Mouse (Mus musculus): ENCODE results near the gene Dap. TPM values are rescaled to one million over a fixed set of nuclear protein-coding genes. Genes with fewer than 3 reads are reported as not detected.

Gene Dap
- polyA plus RNA-seq, 1 experiment from 2014 or later, result 132 TPM

DNA sequence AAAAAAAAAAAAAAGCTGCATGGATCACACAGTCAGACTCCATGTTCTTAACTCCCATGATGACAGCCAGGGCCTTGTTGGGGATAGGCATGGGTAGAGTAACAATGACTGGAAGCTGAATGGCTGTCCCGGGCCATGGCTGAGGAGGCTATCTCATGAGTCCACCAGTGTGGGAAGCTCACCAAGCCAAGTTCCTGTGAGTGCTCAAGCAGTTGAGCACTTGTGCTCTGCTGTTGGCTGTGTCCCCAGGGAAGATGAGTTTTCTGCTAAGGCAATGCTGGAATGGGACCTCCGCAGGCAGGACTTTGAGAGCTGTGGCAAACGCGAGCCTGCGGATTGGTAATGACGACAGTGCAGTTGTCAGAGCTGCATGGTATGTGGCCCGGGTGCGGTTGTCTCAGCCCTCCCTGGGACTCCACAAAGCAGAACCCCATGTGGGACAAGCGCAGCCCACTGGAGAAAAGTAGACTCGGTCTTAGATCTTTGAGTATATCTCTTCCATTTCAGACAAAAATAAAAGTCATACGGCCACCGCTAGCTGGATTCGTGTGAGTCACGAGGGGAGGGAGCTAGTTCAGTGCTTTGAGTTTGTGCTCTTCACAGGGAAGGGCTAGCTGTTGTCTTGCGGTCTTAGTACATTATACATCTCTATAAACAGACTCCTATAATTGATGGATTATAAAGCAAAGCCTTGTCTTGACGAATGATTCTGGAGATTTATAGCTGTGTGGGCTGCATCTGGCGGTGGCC is 20.8 kb downstream of the Dap start:
- no peak for ATAC-seq (ENCODE audit: low read depth)
- WGBS, result 88% methylated on average over 17 of the region's 17 CpGs

DNA sequence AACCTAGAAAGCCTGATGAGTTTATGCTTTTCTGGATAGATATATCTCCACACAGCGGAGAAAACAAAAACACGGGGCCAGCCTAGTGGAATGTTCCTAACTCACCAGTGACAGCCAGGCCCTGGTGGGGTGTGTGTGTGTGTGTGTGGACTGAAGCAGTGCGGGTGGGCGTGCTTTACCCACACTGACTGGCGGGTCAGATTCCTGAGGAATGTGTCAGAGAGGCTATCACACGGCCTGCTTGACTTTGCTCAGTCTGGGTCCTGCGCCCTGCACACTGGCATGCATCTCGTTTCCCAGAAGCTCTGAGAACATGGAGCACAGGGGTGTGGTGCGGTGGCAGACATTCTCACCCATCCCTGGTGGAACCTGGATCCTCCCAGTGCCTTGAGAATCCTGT is 21.8 kb downstream of the Dap start:
- Histone ChIP-seq H3K36me3 (ENCODE audit: control insufficient read depth, insufficient read depth, low read length) (peaks cover 23% of the 10 kb centered on the region), H3K27me3 (replicated peaks; ENCODE audit: control insufficient read depth, insufficient read depth, low read length) (no peaks in the 10 kb centered on the region), H3K4me2 (ENCODE audit: low read depth, low read length) (no peak overlapping the region), H3K9ac (ENCODE audit: low read depth, low read length) (no peak overlapping the region), H3K9me3 (ENCODE audit: control insufficient read depth, low read length) (0 out of 2 replicates have a peak, but pooled peaks cover 8% of the 10 kb centered on the region), H3K4me1 (ENCODE audit: control insufficient read depth, insufficient read depth, low read length) (peaks cover 32% of the 10 kb centered on the region), H3K4me3 (ENCODE audit: low read depth, low read length) (no peak overlapping the region), H3K27ac (replicated peaks; ENCODE audit: low read depth, low read length) (no peak overlapping the region)
- DNase-seq (ENCODE audit: low spot score), result no peak
- WGBS, result 72% methylated on average over 9 of the region's 9 CpGs
- no peak for ATAC-seq (ENCODE audit: low read depth)

More for the DNA sequence above, 20.8 kb downstream of the Dap start:
- Histone ChIP-seq H3K9me3 (ENCODE audit: control insufficient read depth, low read length) (0 out of 2 replicates have a peak, but pooled peaks cover 8% of the 10 kb centered on the region), H3K36me3 (ENCODE audit: control insufficient read depth, insufficient read depth, low read length) (peaks cover 34% of the 10 kb centered on the region), H3K27ac (replicated peaks; ENCODE audit: low read depth, low read length) (no peak overlapping the region), H3K4me1 (ENCODE audit: control insufficient read depth, insufficient read depth, low read length) (peaks cover 27% of the 10 kb centered on the region), H3K4me3 (ENCODE audit: low read depth, low read length) (no peak overlapping the region), H3K27me3 (replicated peaks; ENCODE audit: control insufficient read depth, insufficient read depth, low read length) (no peaks in the 10 kb centered on the region), H3K9ac (ENCODE audit: low read depth, low read length) (no peak overlapping the region), H3K4me2 (ENCODE audit: low read depth, low read length) (no peak overlapping the region)
- DNase-seq (ENCODE audit: low spot score), result no peak

DNA sequence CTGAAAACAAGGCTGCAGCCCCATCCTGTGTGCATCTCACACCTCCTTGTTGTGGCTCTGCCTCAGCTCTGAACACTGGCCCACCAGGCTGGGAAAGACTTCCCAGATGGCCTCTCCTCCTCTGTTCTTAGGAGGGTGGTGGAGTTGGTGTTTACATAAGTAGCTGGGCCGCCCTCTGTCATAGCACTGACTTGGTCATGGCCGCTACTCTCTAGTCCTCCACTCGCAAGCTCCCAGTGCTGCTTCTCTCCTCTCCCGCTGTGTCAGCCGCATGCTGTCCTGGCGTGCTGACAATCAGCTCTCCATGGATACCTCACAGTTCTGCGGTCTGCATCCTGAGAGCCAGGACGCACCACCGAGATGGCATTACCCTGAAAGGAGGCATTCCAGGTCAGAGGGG is 22.9 kb downstream of the Dap start:
- ATAC-seq (ENCODE audit: low read depth) (no peak), DNase-seq (ENCODE audit: low spot score) (no peak)
- Histone ChIP-seq H3K4me3 (ENCODE audit: low read depth, low read length) (no peak overlapping the region), H3K27me3 (replicated peaks; ENCODE audit: control insufficient read depth, insufficient read depth, low read length) (no peaks in the 10 kb centered on the region), H3K4me1 (ENCODE audit: control insufficient read depth, insufficient read depth, low read length) (peaks cover 32% of the 10 kb centered on the region), H3K9me3 (ENCODE audit: control insufficient read depth, low read length) (0 out of 2 replicates have a peak, but pooled peaks cover under 1% of the 10 kb centered on the region), H3K9ac (ENCODE audit: low read depth, low read length) (no peak overlapping the region), H3K27ac (replicated peaks; ENCODE audit: low read depth, low read length) (no peak overlapping the region), H3K36me3 (ENCODE audit: control insufficient read depth, insufficient read depth, low read length) (peaks cover 13% of the 10 kb centered on the region), H3K4me2 (ENCODE audit: low read depth, low read length) (no peak overlapping the region)
- 77% methylated on average over 9 of the region's 9 CpGs for WGBS

DNA sequence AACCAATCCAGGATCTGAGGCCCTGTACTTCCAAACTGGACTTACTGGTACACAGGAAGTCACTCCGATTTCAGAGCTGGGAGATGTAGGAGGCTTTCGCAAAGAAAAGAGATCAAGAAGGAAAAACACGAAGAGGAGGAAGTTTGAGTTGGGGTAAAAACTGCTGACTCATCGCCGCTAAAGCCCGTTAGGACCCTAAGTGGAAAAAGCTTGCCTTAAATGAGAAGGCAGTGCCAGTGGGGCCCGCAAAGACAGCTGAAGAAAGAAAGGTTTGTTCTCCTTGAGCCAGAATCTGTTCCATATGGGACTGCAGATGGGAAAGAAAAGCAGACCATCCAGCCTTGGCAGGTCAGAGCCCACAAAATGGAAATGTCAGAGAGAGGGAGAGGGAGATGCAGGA is 24.8 kb downstream of the Dap start:
- H3K27me3 ChIP-seq (replicated peaks; ENCODE audit: control insufficient read depth, insufficient read depth, low read length), result no peaks in the 10 kb centered on the region
- H3K36me3 ChIP-seq (ENCODE audit: control insufficient read depth, insufficient read depth, low read length), result no peaks in the 10 kb centered on the region; the same call in 1 of the 2 replicates
- no peak overlapping the region for H3K9ac ChIP-seq (ENCODE audit: low read depth, low read length)
- no peaks in the 10 kb centered on the region for H3K9me3 ChIP-seq (ENCODE audit: control insufficient read depth, low read length)
- peak overlapping the region; percentile 76 for H3K27ac ChIP-seq (replicated peaks; ENCODE audit: low read depth, low read length)
- DNase-seq (ENCODE audit: low spot score) (peak; percentile 72), ATAC-seq (ENCODE audit: low read depth) (no peak)
- no peak overlapping the region for H3K4me2 ChIP-seq (ENCODE audit: low read depth, low read length)
- no peak overlapping the region for H3K4me3 ChIP-seq (ENCODE audit: low read depth, low read length)
- peaks cover 32% of the 10 kb centered on the region for H3K4me1 ChIP-seq (ENCODE audit: control insufficient read depth, insufficient read depth, low read length)
- WGBS, result 27% methylated on average over 7 of the region's 7 CpGs

DNA sequence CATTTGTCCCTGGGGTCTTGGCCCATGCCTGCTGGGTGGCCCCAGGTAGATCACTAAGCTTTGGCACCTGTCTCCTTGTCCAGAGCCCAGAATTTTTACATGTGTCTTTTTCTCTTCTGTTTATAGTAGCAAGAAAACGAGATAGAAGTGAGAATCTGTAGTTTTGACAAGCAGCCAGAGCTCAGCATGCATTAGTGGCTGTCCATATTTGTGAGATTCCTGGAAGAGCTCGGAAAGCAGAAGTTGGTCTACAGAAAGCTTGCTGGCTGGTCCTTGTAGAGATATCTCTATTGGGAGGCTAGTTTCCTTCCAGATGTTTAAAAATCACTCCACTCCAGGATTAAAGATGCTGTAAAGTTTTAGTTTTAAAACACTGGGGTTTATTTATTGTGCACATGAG is 25.9 kb downstream of the Dap start:
- Histone ChIP-seq H3K27me3 (replicated peaks; ENCODE audit: control insufficient read depth, insufficient read depth, low read length) (no peaks in the 10 kb centered on the region), H3K27ac (replicated peaks; ENCODE audit: low read depth, low read length) (peak overlapping the region; percentile 4; the same call in 1 of the 2 replicates), H3K36me3 (ENCODE audit: control insufficient read depth, insufficient read depth, low read length) (no peaks in the 10 kb centered on the region), H3K9ac (ENCODE audit: low read depth, low read length) (no peak overlapping the region), H3K4me2 (ENCODE audit: low read depth, low read length) (no peak overlapping the region), H3K4me1 (ENCODE audit: control insufficient read depth, insufficient read depth, low read length) (peaks cover 32% of the 10 kb centered on the region), H3K9me3 (ENCODE audit: control insufficient read depth, low read length) (no peaks in the 10 kb centered on the region), H3K4me3 (ENCODE audit: low read depth, low read length) (no peak overlapping the region)
- ATAC-seq (ENCODE audit: low read depth) (no peak), DNase-seq (ENCODE audit: low spot score) (no peak)
- WGBS, result 53% methylated on average over 2 of the region's 2 CpGs

DNA sequence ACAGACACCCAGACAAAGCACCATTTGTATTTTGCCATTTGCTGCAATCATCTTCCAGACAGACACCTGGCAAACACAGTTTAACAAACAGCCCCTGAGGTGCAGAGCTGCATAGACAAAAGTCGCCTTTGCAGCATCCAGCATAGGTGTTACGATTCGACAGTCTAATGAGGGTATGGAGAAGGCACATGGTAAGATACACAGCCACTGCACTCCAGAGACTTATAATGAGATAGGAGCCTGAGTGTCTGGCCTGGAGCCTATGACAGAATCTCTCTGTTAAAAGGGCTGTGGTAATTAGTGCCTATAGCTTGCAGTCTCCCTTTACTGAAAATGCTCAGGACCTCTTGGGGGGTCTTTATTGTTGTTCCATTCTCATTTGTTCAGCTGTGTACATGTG is 26.6 kb downstream of the Dap start:
- 0 out of 2 replicates have a peak, but pooled peaks have one; percentile 28 for ATAC-seq (ENCODE audit: low read depth)
- H3K9me3 ChIP-seq (ENCODE audit: control insufficient read depth, low read length), result no peaks in the 10 kb centered on the region

DNA sequence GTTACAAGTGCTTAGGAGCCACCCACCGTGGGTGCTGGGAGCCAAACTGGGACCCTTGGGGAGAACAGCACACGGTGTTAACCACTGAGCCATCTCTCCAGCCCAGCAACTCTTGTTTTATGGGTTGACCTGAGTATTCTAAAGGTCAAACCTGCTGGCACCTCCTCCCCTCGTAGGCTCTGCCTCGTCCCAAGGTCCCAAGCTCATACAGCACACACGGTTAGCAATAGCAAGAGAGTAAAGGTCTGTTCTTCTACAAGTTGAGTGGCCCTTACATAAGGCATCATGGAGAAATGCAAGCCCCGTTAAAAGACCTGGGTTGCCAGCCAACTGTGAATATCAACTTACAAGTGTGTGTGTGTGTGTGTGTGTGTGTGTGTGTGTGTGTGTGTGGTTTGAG is 27.1 kb downstream of the Dap start:
- 74% methylated on average over 6 of the region's 6 CpGs for WGBS

More for the DNA sequence above, 26.6 kb downstream of the Dap start:
- 0 out of 2 replicates have a peak overlapping the region, but pooled peaks have one; percentile 4 for H3K27ac ChIP-seq (replicated peaks; ENCODE audit: low read depth, low read length)
- H3K36me3 ChIP-seq (ENCODE audit: control insufficient read depth, insufficient read depth, low read length), result no peaks in the 10 kb centered on the region
- H3K4me2 ChIP-seq (ENCODE audit: low read depth, low read length), result no peak overlapping the region
- peaks cover 32% of the 10 kb centered on the region for H3K4me1 ChIP-seq (ENCODE audit: control insufficient read depth, insufficient read depth, low read length)
- H3K4me3 ChIP-seq (ENCODE audit: low read depth, low read length), result no peak overlapping the region
- no peaks in the 10 kb centered on the region for H3K27me3 ChIP-seq (replicated peaks; ENCODE audit: control insufficient read depth, insufficient read depth, low read length)
- H3K9ac ChIP-seq (ENCODE audit: low read depth, low read length), result no peak overlapping the region
- WGBS, result 52% methylated on average over 3 of the region's 3 CpGs
- no peak for DNase-seq (ENCODE audit: low spot score)

DNA sequence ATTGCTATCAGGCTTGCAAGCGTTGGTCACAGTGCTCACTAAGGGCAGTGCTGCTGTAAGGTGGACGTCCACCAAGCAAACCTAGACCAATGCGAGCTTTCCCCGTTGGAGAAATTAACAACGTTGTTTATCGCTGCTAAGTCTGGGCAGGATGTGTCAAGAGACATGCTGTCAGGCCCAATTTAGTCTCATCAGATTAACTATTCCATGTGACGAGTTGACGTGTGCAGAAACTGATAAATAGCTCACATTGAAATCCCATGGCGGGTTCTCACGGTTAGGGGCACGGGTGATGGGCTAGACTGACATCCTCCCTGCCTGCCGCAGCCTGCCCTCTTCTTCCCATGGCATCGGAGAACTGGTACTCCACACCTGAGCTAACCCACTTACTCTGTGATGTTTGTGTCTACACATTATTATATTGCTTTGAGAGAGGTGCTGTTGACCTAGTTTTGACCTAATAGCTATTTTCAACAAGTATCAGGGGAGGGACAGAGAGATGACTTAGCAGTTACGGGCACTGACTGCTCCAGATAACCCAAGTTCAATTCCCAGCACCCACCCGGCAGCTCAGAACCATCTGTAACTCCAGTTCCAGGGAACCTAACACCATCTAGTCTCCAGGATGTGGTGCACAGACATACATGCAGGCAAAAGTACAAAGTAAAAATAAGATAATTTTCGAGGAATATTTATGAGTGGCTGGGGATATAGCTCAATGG is 28.6 kb downstream of the Dap start:
- Histone ChIP-seq H3K27me3 (replicated peaks; ENCODE audit: control insufficient read depth, insufficient read depth, low read length) (no peaks in the 10 kb centered on the region), H3K4me3 (ENCODE audit: low read depth, low read length) (no peak overlapping the region), H3K4me1 (ENCODE audit: control insufficient read depth, insufficient read depth, low read length) (peaks cover 23% of the 10 kb centered on the region), H3K4me2 (ENCODE audit: low read depth, low read length) (no peak overlapping the region), H3K36me3 (ENCODE audit: control insufficient read depth, insufficient read depth, low read length) (no peaks in the 10 kb centered on the region), H3K9ac (ENCODE audit: low read depth, low read length) (no peak overlapping the region), H3K27ac (replicated peaks; ENCODE audit: low read depth, low read length) (no peak overlapping the region), H3K9me3 (ENCODE audit: control insufficient read depth, low read length) (no peaks in the 10 kb centered on the region)
- ATAC-seq (ENCODE audit: low read depth) (no peak), DNase-seq (ENCODE audit: low spot score) (no peak)
- 74% methylated on average over 16 of the region's 16 CpGs for WGBS

More for the DNA sequence above, 27.1 kb downstream of the Dap start:
- H3K9ac ChIP-seq (ENCODE audit: low read depth, low read length), result no peak overlapping the region
- no peak overlapping the region for H3K4me2 ChIP-seq (ENCODE audit: low read depth, low read length)
- no peaks in the 10 kb centered on the region for H3K36me3 ChIP-seq (ENCODE audit: control insufficient read depth, insufficient read depth, low read length)
- H3K9me3 ChIP-seq (ENCODE audit: control insufficient read depth, low read length), result no peaks in the 10 kb centered on the region
- no peaks in the 10 kb centered on the region for H3K27me3 ChIP-seq (replicated peaks; ENCODE audit: control insufficient read depth, insufficient read depth, low read length)
- ATAC-seq (ENCODE audit: low read depth) (no peak), DNase-seq (ENCODE audit: low spot score) (no peak)
- H3K27ac ChIP-seq (replicated peaks; ENCODE audit: low read depth, low read length), result no peak overlapping the region
- H3K4me3 ChIP-seq (ENCODE audit: low read depth, low read length), result no peak overlapping the region
- H3K4me1 ChIP-seq (ENCODE audit: control insufficient read depth, insufficient read depth, low read length), result peaks cover 29% of the 10 kb centered on the region

Measured in embryonic facial prominence, embryonic 14.5 days (tissue).